Mouse (Mus musculus) lung, embryonic 14.5 days (tissue): ENCODE results near the gene Anks1b. TPM values are rescaled to one million over a fixed set of nuclear protein-coding genes. Genes with fewer than 3 reads are reported as not detected.

Experiments used
- ATAC-seq: fragments of 200-750 bp; cut with Nextera tagmentation; 2 replicates; pipeline ENCODE4 v1.8.0; 2017; ENCODE audit warnings: mild to moderate bottlenecking, moderate TSS enrichment, moderate library complexity; ENCODE audit not compliant: insufficient read depth
- DNase-seq: peaks from one replicate; pipeline ENCODE4 v3.0.0-alpha.2; 2015
- H3K27ac ChIP-seq: fragments of 300-500 bp; sonication (generic); 2 replicates; pipeline ENCODE4 v1.5.1; 2014; ENCODE audit warnings: low read depth, mild to moderate bottlenecking, moderate library complexity
- H3K27me3 ChIP-seq: fragments of 300-500 bp; sonication (generic); 2 replicates; pipeline ENCODE4 v1.6.1; 2014; ENCODE audit warnings: low read length, control low read depth; ENCODE audit not compliant: insufficient read depth
- H3K36me3 ChIP-seq: fragments of 300-500 bp; sonication (generic); 2 replicates; pipeline ENCODE4 v1.6.1; 2014; ENCODE audit warnings: control low read depth; ENCODE audit not compliant: insufficient read depth
- H3K4me1 ChIP-seq: fragments of 300-500 bp; sonication (generic); 2 replicates; pipeline ENCODE4 v1.6.1; 2014; ENCODE audit warnings: antibody characterized with exemption, control low read depth; ENCODE audit not compliant: insufficient read depth
- H3K4me2 ChIP-seq: fragments of 300-500 bp; sonication (generic); 2 replicates; pipeline ENCODE4 v1.6.1; 2014; ENCODE audit warnings: mild to moderate bottlenecking
- H3K4me3 ChIP-seq: fragments of 300-500 bp; sonication (generic); 2 replicates; pipeline ENCODE4 v1.5.1; 2014; ENCODE audit warnings: low read depth, low read length
- H3K9ac ChIP-seq: fragments of 300-500 bp; sonication (generic); 2 replicates; pipeline ENCODE4 v1.6.1; 2014
- H3K9me3 ChIP-seq: fragments of 300-500 bp; sonication (generic); 2 replicates; pipeline ENCODE4 v1.6.1; 2016; ENCODE audit warnings: low read depth, low read length, control low read depth
- CTCF ChIP-seq: IDR thresholded peaks from 2 replicates; pipeline ENCODE4 v1.5.1; 2016; ENCODE audit warnings: antibody characterized with exemption, low read depth
- WGBS: fragments of 180-500 bp; shearing (Covaris S2); extraction: QIAGEN DNeasy Blood & Tissue Kit; methylation state at CpG from one replicate; pipeline ENCODE4 v1.1.7; 2014; 5-methylcytosine and 5-hydroxymethylcytosine counted together
- polyA plus RNA-seq: library from polyadenylated mRNA; unstranded; fragments of >200 nt; fragmentation: Nextera tagmentation; extraction: Ambion mirVana; gene quantifications from 2 replicates; pipeline ENCODE4 v1.2.1, GENCODE M21; 2014

The Anks1b gene
- polyA plus RNA-seq, 1 experiment from 2014 or later = 1.2 TPM

DNA sequence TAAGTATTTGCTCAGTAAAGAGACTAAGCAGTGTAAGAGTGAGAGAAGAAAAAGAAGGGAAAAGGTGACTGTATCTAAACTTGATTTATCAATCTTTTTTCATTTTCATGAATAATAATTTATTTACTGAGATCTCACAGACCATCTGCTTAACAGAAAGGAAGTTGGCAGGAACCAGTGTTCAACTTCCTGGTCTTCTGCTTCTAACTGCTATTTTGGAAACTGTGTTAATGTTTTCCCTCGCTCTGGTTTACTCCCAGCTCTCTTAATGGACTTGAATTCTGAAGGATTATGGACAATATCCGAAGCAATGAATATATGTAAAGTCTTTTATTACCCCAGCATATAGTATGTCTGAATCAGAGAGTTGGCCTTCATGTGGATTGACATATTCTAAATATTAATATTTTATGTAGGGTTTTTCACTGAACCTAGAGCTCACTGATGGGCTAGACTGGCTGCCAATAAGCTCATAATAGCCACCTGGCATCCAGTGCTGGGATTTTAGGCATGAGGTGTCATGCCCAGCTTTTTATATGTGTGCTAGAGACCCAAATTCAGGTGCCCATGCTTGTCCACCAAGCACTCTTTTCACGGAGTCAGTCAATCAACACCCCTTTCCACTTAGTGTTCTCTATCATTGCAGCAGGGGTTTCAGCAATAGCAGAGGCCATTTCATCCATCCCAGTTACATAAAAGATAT, 349.6 kb downstream of the Anks1b start:
- no peak for TF ChIP-seq CTCF
- Histone ChIP-seq H3K4me2 (no peak overlapping the region), H3K4me1 (no peaks in the 10 kb centered on the region), H3K27ac (no peak overlapping the region), H3K9ac (no peak overlapping the region), H3K27me3 (no peaks in the 10 kb centered on the region), H3K36me3 (no peaks in the 10 kb centered on the region), H3K4me3 (no peak overlapping the region), H3K9me3 (no peaks in the 10 kb centered on the region)
- DNase-seq (no peak), ATAC-seq (no peak)
- WGBS = 75% methylated on average over 3 of the region's 3 CpGs

DNA sequence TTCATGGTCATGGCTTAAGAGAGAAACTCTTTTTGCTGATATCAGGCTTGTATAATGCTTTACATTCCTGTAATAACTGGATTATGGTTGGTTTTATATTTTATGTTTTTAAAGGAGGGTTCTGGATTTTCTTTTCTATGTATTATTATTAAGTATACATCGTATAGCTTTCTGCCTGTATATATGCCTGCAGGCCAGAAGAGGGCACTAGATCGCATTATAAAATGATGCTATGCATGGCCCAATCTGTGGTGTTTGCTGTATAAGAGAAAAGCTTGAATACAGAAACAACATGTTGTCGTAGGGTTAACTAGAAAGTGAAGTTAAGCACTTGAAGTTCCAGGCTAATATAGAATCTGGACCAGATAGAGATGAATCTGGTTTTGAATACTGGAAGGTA, 362.0 kb downstream of the Anks1b start:
- Histone ChIP-seq H3K9ac (no peak overlapping the region), H3K36me3 (no peaks in the 10 kb centered on the region), H3K9me3 (no peaks in the 10 kb centered on the region), H3K27me3 (no peaks in the 10 kb centered on the region), H3K4me2 (no peak overlapping the region), H3K4me3 (no peak overlapping the region), H3K4me1 (no peaks in the 10 kb centered on the region), H3K27ac (no peak overlapping the region)
- 65% methylated on average over 3 of the region's 3 CpGs for WGBS
- DNase-seq (peak; percentile 2), ATAC-seq (no peak)
- peak; percentile 32; the same call in 1 of the 2 replicates for TF ChIP-seq CTCF

DNA sequence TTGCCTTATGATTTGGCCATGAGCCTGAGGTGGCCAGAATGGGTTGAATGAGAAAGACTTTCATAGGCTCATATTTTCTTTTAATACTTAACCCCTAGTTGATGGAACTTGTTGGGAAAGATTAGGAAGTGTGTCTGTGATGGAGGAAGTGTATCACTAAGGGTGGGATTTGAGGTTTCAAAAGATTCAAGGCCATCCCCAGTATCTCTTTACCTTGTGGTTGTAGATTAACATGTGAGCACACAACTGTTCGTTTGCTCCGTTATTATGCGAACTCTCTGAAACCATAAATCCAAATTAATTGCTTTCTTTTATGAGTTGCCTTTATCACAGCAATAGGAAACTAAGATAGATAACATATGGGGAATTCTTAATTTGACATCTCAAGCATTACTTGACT, 364.0 kb downstream of the Anks1b start:
- no peak for ATAC-seq
- H3K4me1 ChIP-seq = no peaks in the 10 kb centered on the region
- no peaks in the 10 kb centered on the region for H3K36me3 ChIP-seq
- H3K4me3 ChIP-seq = no peak overlapping the region
- DNase-seq = no peak
- no peak overlapping the region for H3K9ac ChIP-seq
- TF ChIP-seq CTCF = no peak
- H3K27me3 ChIP-seq = no peaks in the 10 kb centered on the region
- H3K4me2 ChIP-seq = no peak overlapping the region
- 87% methylated on average over 3 of the region's 3 CpGs for WGBS
- H3K27ac ChIP-seq = no peak overlapping the region
- H3K9me3 ChIP-seq = no peaks in the 10 kb centered on the region

DNA sequence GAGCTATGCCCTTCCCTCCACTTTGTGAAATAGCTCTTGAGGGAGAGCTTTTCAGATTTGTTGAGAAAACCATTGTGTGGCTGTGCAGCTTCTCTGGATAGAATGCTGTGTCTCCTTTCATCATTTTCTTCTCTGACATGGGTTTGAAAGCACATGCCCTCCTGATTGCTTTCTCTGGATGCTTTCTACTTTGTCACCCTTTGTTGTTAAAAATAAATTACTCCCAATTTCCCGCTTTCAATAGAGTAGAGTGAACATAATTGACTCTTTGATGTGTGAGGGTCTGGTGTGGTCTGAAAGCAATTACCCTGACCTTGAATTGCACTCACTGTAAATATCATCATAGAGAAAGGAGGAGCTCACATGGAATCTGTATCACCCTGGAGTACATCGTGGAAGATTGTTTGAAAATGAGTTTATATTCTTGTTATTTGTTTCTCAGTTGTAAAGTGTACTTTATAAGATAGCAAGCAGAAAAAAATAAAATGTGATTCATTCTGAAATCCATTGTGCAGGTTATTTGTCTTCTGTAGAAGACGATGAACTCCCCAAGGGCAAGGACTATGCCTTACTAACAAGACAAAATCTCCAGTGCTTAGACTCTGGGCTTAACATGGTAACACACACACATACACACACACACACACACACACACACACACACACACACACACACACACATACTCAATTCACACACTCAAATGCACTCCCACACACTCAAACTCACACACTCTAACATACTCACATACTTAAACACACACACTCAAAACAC, 385.8 kb downstream of the Anks1b start:
- Histone ChIP-seq H3K9ac (no peak overlapping the region), H3K27me3 (no peaks in the 10 kb centered on the region), H3K4me3 (no peak overlapping the region), H3K36me3 (no peaks in the 10 kb centered on the region), H3K27ac (no peak overlapping the region), H3K4me1 (no peaks in the 10 kb centered on the region), H3K4me2 (no peak overlapping the region), H3K9me3 (no peaks in the 10 kb centered on the region)
- TF ChIP-seq CTCF = no peak
- no peak for DNase-seq
- 62% methylated on average over 3 of the region's 3 CpGs for WGBS
- no peak for ATAC-seq

DNA sequence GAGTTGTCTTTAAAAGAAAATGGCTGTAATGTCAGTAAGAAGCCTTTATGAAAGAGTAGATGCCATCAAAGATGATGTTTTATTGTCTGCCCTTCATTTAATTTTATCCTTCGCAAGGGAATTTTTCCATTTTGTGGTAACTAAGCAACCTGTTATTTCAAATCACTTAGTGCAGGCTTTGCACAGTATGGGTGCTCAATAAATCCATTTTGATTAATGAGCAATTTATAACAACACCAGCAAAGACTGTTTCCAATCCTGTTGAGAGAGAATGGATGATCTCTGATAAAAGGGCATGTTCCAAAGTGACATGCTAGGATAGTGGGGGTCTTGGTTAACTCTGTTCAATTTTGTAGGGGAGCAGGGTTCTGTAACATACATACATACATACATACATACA, 398.0 kb downstream of the Anks1b start:
- no peak for TF ChIP-seq CTCF
- H3K27ac ChIP-seq = no peak overlapping the region
- ATAC-seq = no peak
- no peak overlapping the region for H3K4me3 ChIP-seq
- H3K27me3 ChIP-seq = no peaks in the 10 kb centered on the region
- WGBS = 85% methylated on average over 1 of the region's 1 CpGs
- H3K36me3 ChIP-seq = no peaks in the 10 kb centered on the region
- DNase-seq = no peak
- H3K4me1 ChIP-seq = no peaks in the 10 kb centered on the region
- H3K4me2 ChIP-seq = no peak overlapping the region
- no peaks in the 10 kb centered on the region for H3K9me3 ChIP-seq
- H3K9ac ChIP-seq = no peak overlapping the region

GRCm38 (mm10) chr10:90273311-90273710, 400.0 kb downstream of the Anks1b start:
- Histone ChIP-seq H3K4me3 (no peak overlapping the region), H3K4me2 (no peak overlapping the region), H3K27me3 (no peaks in the 10 kb centered on the region), H3K4me1 (no peaks in the 10 kb centered on the region), H3K36me3 (no peaks in the 10 kb centered on the region), H3K9ac (no peak overlapping the region), H3K27ac (no peak overlapping the region), H3K9me3 (no peaks in the 10 kb centered on the region)
- ATAC-seq (no peak), DNase-seq (no peak)
- TF ChIP-seq CTCF = no peak
- 60% methylated on average over 2 of the region's 2 CpGs for WGBS

- DNase-seq (no peak), ATAC-seq (no peak)
- H3K36me3 ChIP-seq = no peaks in the 10 kb centered on the region
- H3K27me3 ChIP-seq = no peaks in the 10 kb centered on the region
- no peak overlapping the region for H3K4me3 ChIP-seq
- no peak overlapping the region for H3K27ac ChIP-seq
- no peaks in the 10 kb centered on the region for H3K4me1 ChIP-seq
- no peaks in the 10 kb centered on the region for H3K9me3 ChIP-seq
- WGBS = 36% methylated on average over 1 of the region's 1 CpGs
- H3K9ac ChIP-seq = no peak overlapping the region
- no peak for TF ChIP-seq CTCF
- no peak overlapping the region for H3K4me2 ChIP-seq
Observed at GRCm38 (mm10) chr10:90286589-90286988, 413.3 kb downstream of the Anks1b start.
